Mouse (Mus musculus): ENCODE measurements around the gene Eif2b2. TPM values are rescaled to one million over a fixed set of nuclear protein-coding genes. Genes with fewer than 3 reads are reported as not detected.

Gene Eif2b2
- polyA plus RNA-seq, 1 experiment from 2014 or later = 60.0 TPM

DNA sequence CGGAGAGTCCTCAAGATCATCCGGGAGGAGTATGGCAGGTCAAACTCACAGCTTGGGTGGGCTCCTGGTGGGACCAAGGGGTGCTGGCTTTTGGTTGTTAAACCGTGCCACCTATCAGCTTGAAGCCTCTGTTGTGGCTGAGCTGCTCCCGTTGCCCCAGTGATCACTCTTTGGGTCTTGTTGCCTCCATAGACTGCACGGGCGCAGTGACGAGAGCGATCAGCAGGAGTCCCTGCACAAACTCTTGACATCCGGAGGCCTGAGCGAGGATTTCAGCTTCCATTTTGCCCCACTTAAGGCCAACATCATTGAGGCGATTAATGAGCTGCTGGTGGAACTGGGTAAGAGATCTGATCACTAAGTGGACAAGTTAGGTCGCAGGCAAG, 617 bp downstream of the Eif2b2 start:
- Histone ChIP-seq H3K9me3 (ENCODE audit: control insufficient read depth, low read length) (no peaks in the 10 kb centered on the region), H3K27ac (replicated peaks in 1 of 2; ENCODE audit: control insufficient read depth in 1 of 2, insufficient read depth in 1 of 2, low read depth in 2 of 2, low read length in 2 of 2) (peak overlapping the region in 1 of 2 experiments; percentile 64; a peak in 2 of 4 replicates), H3K4me1 (ENCODE audit: control insufficient read depth in 2 of 2, insufficient read depth in 2 of 2, low read length in 2 of 2) (peaks cover 2 to 19% of the 10 kb centered on the region in 2 experiments; a peak in 2 of 4 replicates), H3K4me2 (ENCODE audit: low read length) (peak overlapping the region; percentile 77), H3K4me3 (ENCODE audit: control insufficient read depth in 1 of 2, insufficient read depth in 1 of 2, low read depth in 1 of 2, low read length in 2 of 2) (peak overlapping the region; percentile 78 to 83), H3K9ac (ENCODE audit: low read length) (peak overlapping the region; percentile 84), H3K36me3 (ENCODE audit: control insufficient read depth, insufficient read depth, low read length) (peaks cover 42% of the 10 kb centered on the region), H3K27me3 (ENCODE audit: control insufficient read depth, insufficient read depth, low read length) (no peaks in the 10 kb centered on the region)
- 4% methylated on average over 12 of the region's 12 CpGs for WGBS
- no peak for ATAC-seq (ENCODE audit: insufficient number of reproducible peaks, insufficient read depth, low FRiP score, low read depth)

DNA sequence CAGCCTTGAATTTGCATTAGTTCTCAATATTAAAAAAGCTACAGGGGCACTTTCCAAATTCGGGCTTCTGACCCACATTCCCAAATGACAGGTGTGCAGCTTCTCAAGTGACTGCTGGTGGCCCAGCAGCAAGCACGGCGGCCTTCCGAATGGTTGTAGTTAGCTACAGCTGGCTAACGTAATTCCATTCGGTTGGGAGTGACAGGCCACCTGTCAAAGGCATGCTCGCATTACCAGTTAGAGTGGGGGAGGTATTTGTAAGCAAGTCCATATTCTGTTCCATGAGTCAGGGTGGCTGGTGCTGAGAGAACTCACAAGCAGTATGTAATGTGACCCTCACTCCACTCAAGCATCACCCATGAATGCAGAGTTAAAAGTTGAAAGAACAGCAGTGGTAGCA, 7.9 kb downstream of the Eif2b2 start:
- Histone ChIP-seq H3K9ac (ENCODE audit: low read length) (no peak overlapping the region), H3K27me3 (ENCODE audit: control insufficient read depth, insufficient read depth, low read length) (no peaks in the 10 kb centered on the region), H3K27ac (replicated peaks in 1 of 2; ENCODE audit: control insufficient read depth in 1 of 2, insufficient read depth in 1 of 2, low read depth in 2 of 2, low read length in 2 of 2) (no peak overlapping the region), H3K4me2 (ENCODE audit: low read length) (no peak overlapping the region), H3K9me3 (ENCODE audit: control insufficient read depth, low read length) (no peaks in the 10 kb centered on the region), H3K4me1 (ENCODE audit: control insufficient read depth in 2 of 2, insufficient read depth in 2 of 2, low read length in 2 of 2) (peaks cover 4 to 10% of the 10 kb centered on the region in 2 experiments; a peak in 2 of 4 replicates), H3K36me3 (ENCODE audit: control insufficient read depth, insufficient read depth, low read length) (peaks cover 50% of the 10 kb centered on the region), H3K4me3 (ENCODE audit: control insufficient read depth in 1 of 2, insufficient read depth in 1 of 2, low read depth in 1 of 2, low read length in 2 of 2) (no peak overlapping the region)
- WGBS = 44% methylated on average over 7 of the region's 7 CpGs
- ATAC-seq (ENCODE audit: insufficient number of reproducible peaks, insufficient read depth, low FRiP score, low read depth) = no peak

DNA sequence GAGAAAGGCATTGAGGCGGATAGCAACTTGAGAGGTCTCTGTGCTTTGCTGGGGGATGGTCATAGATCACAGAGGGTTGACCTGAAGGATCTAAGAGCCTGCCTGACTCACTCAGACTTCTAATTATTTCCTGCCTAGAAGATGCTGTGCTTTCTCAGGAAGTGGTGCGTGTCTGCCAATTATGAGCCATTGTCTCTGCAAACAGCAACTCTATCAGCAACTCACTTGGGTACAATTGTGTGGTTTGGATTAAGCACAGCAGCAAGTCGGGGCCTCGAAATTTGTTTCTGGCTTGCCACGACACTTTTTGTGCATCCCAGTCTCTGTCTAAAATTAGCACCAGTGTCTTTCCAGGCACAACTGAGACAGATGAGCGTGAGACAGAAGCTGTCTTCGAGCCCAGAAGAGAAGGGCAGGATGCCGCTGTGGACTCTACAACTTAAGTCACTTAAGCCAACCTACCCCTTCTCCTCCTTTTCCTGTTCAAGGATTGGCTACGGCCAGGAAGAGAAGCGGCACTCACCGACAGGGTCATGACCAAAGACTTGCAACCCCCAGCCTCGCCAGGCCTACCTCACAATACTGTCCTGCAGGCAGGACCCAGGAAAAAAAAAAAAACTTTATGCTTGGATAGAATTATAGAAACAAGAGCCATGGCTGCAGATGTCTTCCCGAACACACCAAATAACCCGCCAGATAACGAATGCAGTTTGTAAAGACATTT, 8.8 kb downstream of the Eif2b2 start:
- H3K9me3 ChIP-seq (ENCODE audit: control insufficient read depth, low read length) = no peaks in the 10 kb centered on the region
- H3K36me3 ChIP-seq (ENCODE audit: control insufficient read depth, insufficient read depth, low read length) = peaks cover 42% of the 10 kb centered on the region
- peaks cover 4 to 10% of the 10 kb centered on the region in 2 experiments; a peak in 2 of 4 replicates for H3K4me1 ChIP-seq (ENCODE audit: control insufficient read depth in 2 of 2, insufficient read depth in 2 of 2, low read length in 2 of 2)
- H3K4me3 ChIP-seq (ENCODE audit: control insufficient read depth in 1 of 2, insufficient read depth in 1 of 2, low read depth in 1 of 2, low read length in 2 of 2) = no peak overlapping the region
- no peak overlapping the region for H3K27ac ChIP-seq (replicated peaks in 1 of 2; ENCODE audit: control insufficient read depth in 1 of 2, insufficient read depth in 1 of 2, low read depth in 2 of 2, low read length in 2 of 2)
- 42% methylated on average over 15 of the region's 15 CpGs for WGBS
- H3K27me3 ChIP-seq (ENCODE audit: control insufficient read depth, insufficient read depth, low read length) = no peaks in the 10 kb centered on the region
- no peak for ATAC-seq (ENCODE audit: insufficient number of reproducible peaks, insufficient read depth, low FRiP score, low read depth)
- 0 out of 2 replicates have a peak overlapping the region, but pooled peaks have one; percentile 14 for H3K9ac ChIP-seq (ENCODE audit: low read length)
- no peak overlapping the region for H3K4me2 ChIP-seq (ENCODE audit: low read length)

DNA sequence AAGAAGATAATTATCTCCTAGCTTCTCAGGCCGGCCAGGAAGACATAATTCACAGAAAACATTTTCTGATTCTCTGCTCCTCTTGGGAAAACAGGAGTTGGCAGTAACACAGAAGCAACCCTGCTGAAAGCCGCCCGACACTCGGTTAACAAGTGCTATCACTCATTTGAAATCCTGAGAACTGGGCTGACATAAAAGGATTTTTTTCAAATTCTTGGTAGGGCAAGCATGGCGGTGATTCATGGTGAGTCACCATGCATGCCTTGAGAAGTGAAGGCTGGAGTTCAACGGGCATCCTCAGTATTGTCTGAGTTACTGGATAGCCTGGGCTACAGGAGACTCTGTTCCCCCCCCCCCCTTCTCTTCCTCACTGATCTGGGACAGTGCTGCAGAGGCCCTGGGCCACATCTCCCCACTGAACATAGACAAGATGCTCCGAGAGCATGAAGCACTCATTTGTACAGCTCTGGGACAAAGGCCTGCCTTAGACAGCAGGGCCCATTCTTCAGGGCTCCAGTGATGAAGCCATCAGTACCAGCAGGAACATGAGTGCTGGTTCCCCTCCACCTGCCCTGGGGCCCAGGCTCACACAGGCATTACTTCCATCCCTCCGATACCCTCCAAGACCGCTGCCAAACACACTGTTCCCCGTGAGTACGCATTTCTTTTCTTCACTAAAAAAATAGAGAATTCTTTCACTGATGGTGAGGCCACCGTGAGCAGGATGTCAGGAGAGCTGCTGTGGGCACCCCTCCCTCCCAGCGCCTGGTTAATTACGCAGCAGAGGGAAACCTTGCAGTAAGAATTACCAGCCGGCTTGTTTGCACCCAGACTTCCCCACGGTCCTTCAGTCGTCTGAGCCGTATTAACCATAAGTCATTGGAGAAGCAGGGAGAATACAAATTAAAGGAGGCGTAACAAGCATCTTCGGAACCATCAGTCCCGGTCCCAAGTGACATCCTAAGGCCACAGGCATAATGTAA, 14.4 kb downstream of the Eif2b2 start:
- 83% methylated on average over 21 of the region's 21 CpGs for WGBS
- Histone ChIP-seq H3K9ac (ENCODE audit: low read length) (no peak overlapping the region), H3K4me2 (ENCODE audit: low read length) (no peak overlapping the region), H3K9me3 (ENCODE audit: control insufficient read depth, low read length) (no peaks in the 10 kb centered on the region), H3K27me3 (ENCODE audit: control insufficient read depth, insufficient read depth, low read length) (no peaks in the 10 kb centered on the region), H3K4me3 (ENCODE audit: control insufficient read depth in 1 of 2, insufficient read depth in 1 of 2, low read depth in 1 of 2, low read length in 2 of 2) (no peak overlapping the region), H3K4me1 (ENCODE audit: control insufficient read depth in 2 of 2, insufficient read depth in 2 of 2, low read length in 2 of 2) (no peaks in the 10 kb centered on the region), H3K27ac (replicated peaks in 1 of 2; ENCODE audit: control insufficient read depth in 1 of 2, insufficient read depth in 1 of 2, low read depth in 2 of 2, low read length in 2 of 2) (no peak overlapping the region), H3K36me3 (ENCODE audit: control insufficient read depth, insufficient read depth, low read length) (peaks cover 25% of the 10 kb centered on the region)
- ATAC-seq (ENCODE audit: insufficient number of reproducible peaks, insufficient read depth, low FRiP score, low read depth) = no peak

DNA sequence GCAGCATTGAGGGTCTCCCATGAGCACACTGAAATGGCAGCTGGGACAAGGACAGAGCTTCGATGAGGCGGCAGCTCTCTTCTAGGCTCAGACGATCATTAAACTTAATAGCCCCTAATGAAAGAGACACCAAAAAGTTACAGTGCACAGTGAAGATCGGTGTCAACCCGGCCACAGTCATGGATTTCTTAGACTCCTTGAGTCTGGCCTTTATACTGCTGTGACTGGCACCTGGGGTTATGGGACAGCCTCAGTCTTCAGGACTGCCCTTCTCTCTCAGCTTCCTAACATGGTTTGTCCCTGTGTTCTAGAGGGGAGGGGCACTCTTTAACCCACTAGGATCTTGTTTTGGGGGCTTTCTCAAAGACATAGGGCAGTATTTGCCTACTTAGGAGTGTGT, 18.3 kb downstream of the Eif2b2 start:
- H3K9me3 ChIP-seq (ENCODE audit: control insufficient read depth, low read length) = no peaks in the 10 kb centered on the region
- WGBS = 86% methylated on average over 5 of the region's 5 CpGs
- no peak overlapping the region for H3K4me2 ChIP-seq (ENCODE audit: low read length)
- H3K4me1 ChIP-seq (ENCODE audit: control insufficient read depth in 2 of 2, insufficient read depth in 2 of 2, low read length in 2 of 2) = no peaks in the 10 kb centered on the region
- H3K27ac ChIP-seq (replicated peaks in 1 of 2; ENCODE audit: control insufficient read depth in 1 of 2, insufficient read depth in 1 of 2, low read depth in 2 of 2, low read length in 2 of 2) = no peak overlapping the region
- H3K27me3 ChIP-seq (ENCODE audit: control insufficient read depth, insufficient read depth, low read length) = no peaks in the 10 kb centered on the region
- H3K36me3 ChIP-seq (ENCODE audit: control insufficient read depth, insufficient read depth, low read length) = peaks cover 32% of the 10 kb centered on the region
- H3K9ac ChIP-seq (ENCODE audit: low read length) = no peak overlapping the region
- no peak for ATAC-seq (ENCODE audit: insufficient number of reproducible peaks, insufficient read depth, low FRiP score, low read depth)
- no peak overlapping the region for H3K4me3 ChIP-seq (ENCODE audit: control insufficient read depth in 1 of 2, insufficient read depth in 1 of 2, low read depth in 1 of 2, low read length in 2 of 2)

DNA sequence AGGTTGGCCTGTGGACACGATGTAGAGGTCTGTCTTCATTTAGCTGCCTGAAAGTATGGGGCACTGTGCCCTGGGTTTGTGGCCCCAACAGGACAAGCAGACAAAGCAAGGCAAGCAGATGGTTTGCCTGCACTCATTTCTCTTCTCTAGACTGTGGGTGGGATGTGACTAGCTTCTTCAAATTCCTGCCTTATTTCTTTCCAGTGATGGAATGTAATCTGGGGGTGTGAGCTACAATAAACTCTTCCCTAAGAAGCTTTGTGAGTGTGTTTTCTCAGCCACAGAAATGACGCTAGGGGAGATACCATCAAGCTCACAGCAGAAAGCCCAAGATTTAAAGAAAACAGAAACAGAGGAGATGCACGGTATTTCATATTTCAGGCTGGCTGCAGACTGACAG, 32.8 kb downstream of the Eif2b2 start:
- H3K36me3 ChIP-seq (ENCODE audit: control insufficient read depth, insufficient read depth, low read length) = peaks cover 11% of the 10 kb centered on the region
- H3K4me2 ChIP-seq (ENCODE audit: low read length) = no peak overlapping the region
- H3K27ac ChIP-seq (replicated peaks in 1 of 2; ENCODE audit: control insufficient read depth in 1 of 2, insufficient read depth in 1 of 2, low read depth in 2 of 2, low read length in 2 of 2) = no peak overlapping the region
- H3K4me3 ChIP-seq (ENCODE audit: control insufficient read depth in 1 of 2, insufficient read depth in 1 of 2, low read depth in 1 of 2, low read length in 2 of 2) = no peak overlapping the region
- peaks cover 7% of the 10 kb centered on the region; the same call in 1 of the 2 replicates for H3K9me3 ChIP-seq (ENCODE audit: control insufficient read depth, low read length)
- no peaks in the 10 kb centered on the region for H3K27me3 ChIP-seq (ENCODE audit: control insufficient read depth, insufficient read depth, low read length)
- H3K9ac ChIP-seq (ENCODE audit: low read length) = no peak overlapping the region
- no peak for ATAC-seq (ENCODE audit: insufficient number of reproducible peaks, insufficient read depth, low FRiP score, low read depth)
- H3K4me1 ChIP-seq (ENCODE audit: control insufficient read depth in 2 of 2, insufficient read depth in 2 of 2, low read length in 2 of 2) = peaks cover 0 to 2% of the 10 kb centered on the region in 2 experiments; a peak in 1 of 4 replicates
- WGBS = 78% methylated on average over 3 of the region's 3 CpGs

DNA sequence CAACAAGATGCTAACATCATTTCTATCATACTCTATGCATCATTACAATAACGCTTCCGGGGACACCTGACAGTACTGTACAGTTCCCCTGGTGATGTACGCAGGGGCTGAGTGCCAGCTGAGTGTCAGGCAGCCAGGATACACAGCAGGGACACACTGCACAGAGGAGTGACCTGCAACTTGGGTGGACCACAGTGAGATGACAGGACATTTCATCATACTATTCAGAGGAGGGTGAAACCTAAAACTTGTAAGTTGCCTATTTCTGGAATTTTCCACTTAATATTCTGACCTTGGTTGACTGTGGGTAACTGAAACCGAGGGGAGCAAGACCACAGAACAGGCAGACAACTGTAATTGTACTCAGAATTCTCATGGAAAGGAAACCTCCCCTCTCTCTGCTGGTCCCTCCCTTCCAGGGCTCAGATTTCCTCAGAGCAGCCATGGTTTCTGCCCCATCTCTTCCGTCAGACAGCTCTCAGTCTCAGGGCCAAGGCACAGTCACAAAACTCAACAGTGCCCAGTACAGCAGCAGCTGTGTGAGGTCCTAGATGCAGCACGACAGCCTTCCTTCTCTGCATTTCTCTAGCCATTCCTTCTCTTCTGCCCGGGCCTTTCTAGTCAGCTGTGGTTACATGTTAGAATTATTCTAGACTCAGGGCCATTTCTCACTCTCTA, 36.9 kb downstream of the Eif2b2 start:
- Histone ChIP-seq H3K27me3 (ENCODE audit: control insufficient read depth, insufficient read depth, low read length) (no peaks in the 10 kb centered on the region), H3K4me2 (ENCODE audit: low read length) (no peak overlapping the region), H3K9me3 (ENCODE audit: control insufficient read depth, low read length) (no peaks in the 10 kb centered on the region), H3K36me3 (ENCODE audit: control insufficient read depth, insufficient read depth, low read length) (peaks cover 19% of the 10 kb centered on the region), H3K27ac (replicated peaks in 1 of 2; ENCODE audit: control insufficient read depth in 1 of 2, insufficient read depth in 1 of 2, low read depth in 2 of 2, low read length in 2 of 2) (peak overlapping the region; percentile 71 to 77; a peak in 3 of 4 replicates), H3K4me1 (ENCODE audit: control insufficient read depth in 2 of 2, insufficient read depth in 2 of 2, low read length in 2 of 2) (peaks cover 0 to 2% of the 10 kb centered on the region in 2 experiments; a peak in 1 of 4 replicates), H3K9ac (ENCODE audit: low read length) (no peak overlapping the region), H3K4me3 (ENCODE audit: control insufficient read depth in 1 of 2, insufficient read depth in 1 of 2, low read depth in 1 of 2, low read length in 2 of 2) (no peak overlapping the region)
- 52% methylated on average over 7 of the region's 7 CpGs for WGBS
- peak; percentile 68 for ATAC-seq (ENCODE audit: insufficient number of reproducible peaks, insufficient read depth, low FRiP score, low read depth)

All from heart, embryonic 14.5 days (tissue).